Mouse (Mus musculus) megakaryocyte, adult 5-6 weeks (primary cell): Measurements from ENCODE around the gene Tma16. TPM values are rescaled to one million over a fixed set of nuclear protein-coding genes. Genes with fewer than 3 reads are reported as not detected.
A peak's percentile ranks its signal among the peaks of the same experiment; 100 is the strongest.

Source experiments
- ATAC-seq: 2 replicates; pipeline ENCODE4 v1.8.0; 2016; ENCODE audit warnings: mild to moderate bottlenecking, inconsistent platforms; ENCODE audit not compliant: poor library complexity, severe bottlenecking
- total RNA-seq, 2 experiments: library from RNA; stranded (forward) in 1 of 2; stranded (reverse) in 1 of 2; fragments of 153-499, 151-499 nt in 1 of 2; fragments of 221-1000, 200-1000 nt in 1 of 2; gene quantifications; 2 replicates each; pipeline versions ENCODE4 v1.2.3 to v1.2.4; 2015 to 2017

Tma16 gene
- total RNA-seq, 2 experiments from 2014 or later: 4.0 to 7.9 TPM

GRCm38 (mm10) chr8:66430639-66431038, 55.7 kb downstream of the Tma16 start:
- peak; percentile 51; the same call in 1 of the 2 replicates for ATAC-seq

Other genes with a start within 250 kb of the Tma16 start
- 0.04 TPM in 1 of 2 replicates, not detected in the other for gene Tktl2, start 25.2 kb upstream of the Tma16 start, total RNA-seq (2015)
- gene Tktl2, start 25.2 kb upstream of the Tma16 start, total RNA-seq (2017): not detected in 2 replicates
- gene Npy5r, start 201.6 kb upstream of the Tma16 start, total RNA-seq (2015): not detected in 2 replicates
- not detected in 2 replicates for gene Npy5r, start 201.6 kb upstream of the Tma16 start, total RNA-seq (2017)
- not detected in 2 replicates for gene Npy1r, start 210.7 kb upstream of the Tma16 start, total RNA-seq (2015)
- gene Npy1r, start 210.7 kb upstream of the Tma16 start, total RNA-seq (2017): not detected in 2 replicates